Mouse (Mus musculus) liver, embryonic 14.5 days (tissue): Measurements from ENCODE around the gene Pigq.

ENCODE experiments used
- CTCF ChIP-seq: IDR thresholded peaks from 2 replicates; pipeline ENCODE4 v1.5.1; 2016; ENCODE audit warnings: antibody characterized with exemption, low read depth, control low read depth
- EP300 ChIP-seq: IDR thresholded peaks from 2 replicates; pipeline ENCODE4 v1.6.1; 2016; ENCODE audit warnings: antibody characterized with exemption, low read depth

- TF ChIP-seq CTCF (no peak), EP300 (no peak)
These were observed 5.2 kb upstream of the Pigq start for GRCm38 (mm10) chr17:25949981-25950380.
